Mouse (Mus musculus): ENCODE results near the gene Ripply2. TPM values are rescaled to one million over a fixed set of nuclear protein-coding genes. Genes with fewer than 3 reads are reported as not detected.
A peak's percentile ranks its signal among the peaks of the same experiment; 100 is the strongest.

Ripply2 gene
- polyA plus RNA-seq, 1 experiment from 2014 or later, result not detected

- ATAC-seq (ENCODE audit: insufficient number of reproducible peaks, low FRiP score, low TSS enrichment, low read depth) (peak; percentile 73; the same call in 1 of the 2 replicates), DNase-seq (ENCODE audit: low spot score) (peak; percentile 39)
- Histone ChIP-seq H3K4me1 (ENCODE audit: control insufficient read depth, insufficient read depth, low read length) (peaks cover 7% of the 10 kb centered on the region; the same call in 1 of the 2 replicates), H3K27me3 (ENCODE audit: control insufficient read depth, insufficient read depth, low read length) (no peaks in the 10 kb centered on the region), H3K9me3 (ENCODE audit: control insufficient read depth, low read length) (no peaks in the 10 kb centered on the region), H3K9ac (ENCODE audit: low read length) (no peak overlapping the region), H3K36me3 (ENCODE audit: control insufficient read depth, insufficient read depth, low read length) (no peaks in the 10 kb centered on the region), H3K4me3 (ENCODE audit: low read depth, low read length) (no peak overlapping the region), H3K27ac (replicated peaks; ENCODE audit: low read depth, low read length) (no peak overlapping the region; the same call in 1 of the 2 replicates), H3K4me2 (ENCODE audit: low read depth, severe bottlenecking) (no peak overlapping the region)
- WGBS, result 11% methylated on average over 2 of the region's 2 CpGs
These were observed 19.7 kb downstream of the Ripply2 start for GRCm38 (mm10) chr9:87034831-87035580.

DNA sequence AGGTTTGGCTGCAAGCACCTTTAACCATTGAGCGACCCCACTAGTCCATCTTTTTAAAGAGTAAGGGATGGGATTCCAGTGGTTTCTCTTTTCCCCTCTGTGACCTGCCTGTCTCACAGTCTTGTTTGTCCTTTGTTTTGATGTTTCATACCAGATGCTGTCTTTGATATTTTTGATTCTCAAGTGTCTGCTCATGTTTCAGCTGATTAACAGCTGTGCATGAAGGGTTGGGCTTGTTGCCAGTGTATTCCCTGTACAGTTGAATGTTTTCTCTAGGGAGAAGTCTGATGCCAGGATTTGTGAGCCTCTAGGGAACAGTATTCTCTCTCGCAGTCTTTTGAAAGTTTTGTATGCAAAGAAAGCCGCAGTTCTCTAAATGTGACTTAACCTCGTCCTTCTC is 34.1 kb downstream of the Ripply2 start:
- Histone ChIP-seq H3K4me3 (ENCODE audit: low read depth, low read length) (no peak overlapping the region), H3K27me3 (ENCODE audit: control insufficient read depth, insufficient read depth, low read length) (no peaks in the 10 kb centered on the region), H3K27ac (replicated peaks; ENCODE audit: low read depth, low read length) (no peak overlapping the region), H3K36me3 (ENCODE audit: control insufficient read depth, insufficient read depth, low read length) (peaks cover 2% of the 10 kb centered on the region; the same call in 1 of the 2 replicates), H3K9ac (ENCODE audit: low read length) (no peak overlapping the region), H3K4me1 (ENCODE audit: control insufficient read depth, insufficient read depth, low read length) (no peaks in the 10 kb centered on the region), H3K9me3 (ENCODE audit: control insufficient read depth, low read length) (no peaks in the 10 kb centered on the region), H3K4me2 (ENCODE audit: low read depth, severe bottlenecking) (no peak overlapping the region)
- ATAC-seq (ENCODE audit: insufficient number of reproducible peaks, low FRiP score, low TSS enrichment, low read depth) (no peak), DNase-seq (ENCODE audit: low spot score) (peak; percentile 18)
- WGBS, result 86% methylated on average over 4 of the region's 4 CpGs

GRCm38 (mm10) chr9:87055547-87056235 is 40.4 kb downstream of the Ripply2 start:
- no peak overlapping the region for H3K9ac ChIP-seq (ENCODE audit: low read length)
- H3K9me3 ChIP-seq (ENCODE audit: control insufficient read depth, low read length), result no peaks in the 10 kb centered on the region
- DNase-seq (ENCODE audit: low spot score) (no peak), ATAC-seq (ENCODE audit: insufficient number of reproducible peaks, low FRiP score, low TSS enrichment, low read depth) (no peak)
- H3K27me3 ChIP-seq (ENCODE audit: control insufficient read depth, insufficient read depth, low read length), result no peaks in the 10 kb centered on the region
- no peaks in the 10 kb centered on the region for H3K4me1 ChIP-seq (ENCODE audit: control insufficient read depth, insufficient read depth, low read length)
- no peak overlapping the region for H3K4me2 ChIP-seq (ENCODE audit: low read depth, severe bottlenecking)
- WGBS, result 87% methylated on average over 11 of the region's 11 CpGs
- H3K27ac ChIP-seq (replicated peaks; ENCODE audit: low read depth, low read length), result no peak overlapping the region
- no peak overlapping the region for H3K4me3 ChIP-seq (ENCODE audit: low read depth, low read length)
- H3K36me3 ChIP-seq (ENCODE audit: control insufficient read depth, insufficient read depth, low read length), result peaks cover 2% of the 10 kb centered on the region; the same call in 1 of the 2 replicates

DNA sequence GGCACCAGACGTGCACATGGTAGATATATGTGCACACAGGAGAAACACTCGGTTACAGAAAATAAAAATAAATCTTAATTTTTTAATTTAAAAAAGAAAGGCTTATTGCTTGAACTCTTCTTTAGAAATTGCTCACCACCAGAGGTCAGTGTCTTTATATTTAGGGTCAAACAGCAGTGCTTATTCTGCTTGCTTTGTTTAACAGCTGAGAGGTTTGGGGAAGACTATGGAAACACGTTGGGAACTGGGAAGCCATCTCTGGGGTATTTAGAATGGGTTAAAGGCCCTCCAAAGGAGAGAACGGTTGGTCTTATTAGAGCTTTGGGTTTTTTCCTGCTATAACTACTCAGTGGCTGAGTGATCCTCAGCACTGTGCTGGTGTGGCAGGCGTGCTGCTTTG is 47.0 kb downstream of the Ripply2 start:
- Histone ChIP-seq H3K36me3 (ENCODE audit: control insufficient read depth, insufficient read depth, low read length) (peaks cover 2% of the 10 kb centered on the region; the same call in 1 of the 2 replicates), H3K4me3 (ENCODE audit: low read depth, low read length) (no peak overlapping the region), H3K27me3 (ENCODE audit: control insufficient read depth, insufficient read depth, low read length) (no peaks in the 10 kb centered on the region), H3K4me1 (ENCODE audit: control insufficient read depth, insufficient read depth, low read length) (no peaks in the 10 kb centered on the region), H3K9me3 (ENCODE audit: control insufficient read depth, low read length) (no peaks in the 10 kb centered on the region), H3K4me2 (ENCODE audit: low read depth, severe bottlenecking) (no peak overlapping the region), H3K9ac (ENCODE audit: low read length) (no peak overlapping the region), H3K27ac (replicated peaks; ENCODE audit: low read depth, low read length) (no peak overlapping the region)
- DNase-seq (ENCODE audit: low spot score) (no peak), ATAC-seq (ENCODE audit: insufficient number of reproducible peaks, low FRiP score, low TSS enrichment, low read depth) (no peak)
- 83% methylated on average over 5 of the region's 5 CpGs for WGBS

GRCm38 (mm10) chr9:87068160-87068559 is 52.8 kb downstream of the Ripply2 start:
- no peak for DNase-seq (ENCODE audit: low spot score)
- Histone ChIP-seq H3K27ac (replicated peaks; ENCODE audit: low read depth, low read length) (no peak overlapping the region), H3K9ac (ENCODE audit: low read length) (no peak overlapping the region), H3K4me1 (ENCODE audit: control insufficient read depth, insufficient read depth, low read length) (no peaks in the 10 kb centered on the region), H3K4me3 (ENCODE audit: low read depth, low read length) (no peak overlapping the region), H3K36me3 (ENCODE audit: control insufficient read depth, insufficient read depth, low read length) (no peaks in the 10 kb centered on the region; the same call in none of the 2 replicates), H3K27me3 (ENCODE audit: control insufficient read depth, insufficient read depth, low read length) (no peaks in the 10 kb centered on the region), H3K9me3 (ENCODE audit: control insufficient read depth, low read length) (no peaks in the 10 kb centered on the region), H3K4me2 (ENCODE audit: low read depth, severe bottlenecking) (no peak overlapping the region)
- 83% methylated on average over 1 of the region's 1 CpGs for WGBS
- ATAC-seq (ENCODE audit: insufficient number of reproducible peaks, low FRiP score, low TSS enrichment, low read depth), result no peak

Other genes starting within 250 kb of the Ripply2 start
- gene Snap91, start 134.9 kb upstream of the Ripply2 start, polyA plus RNA-seq (2014; fragmentation: Nextera tagmentation; extraction: Ambion mirVana), result 3.4 and 3.7 TPM in 2 replicates
- 63.4 and 64.6 TPM in 2 replicates for gene Cyb5r4, start 6.5 kb downstream of the Ripply2 start, polyA plus RNA-seq (2014; fragmentation: Nextera tagmentation; extraction: Ambion mirVana)
- gene Mrap2, start 128.8 kb downstream of the Ripply2 start, polyA plus RNA-seq (2014; fragmentation: Nextera tagmentation; extraction: Ambion mirVana), result 0.15 TPM in 1 of 2 replicates, not detected in the other
- gene Cep162, start 240.0 kb downstream of the Ripply2 start, polyA plus RNA-seq (2014; fragmentation: Nextera tagmentation; extraction: Ambion mirVana), result 10.2 and 11.7 TPM in 2 replicates